Mouse (Mus musculus): Measurements from ENCODE around the gene C1s1.
"Not testable (repeated sequence)": the region's sequence is repeated elsewhere in the genome, so short reads cannot be mapped to it uniquely, and the experiment has no call there.

Gene C1s1

DNA sequence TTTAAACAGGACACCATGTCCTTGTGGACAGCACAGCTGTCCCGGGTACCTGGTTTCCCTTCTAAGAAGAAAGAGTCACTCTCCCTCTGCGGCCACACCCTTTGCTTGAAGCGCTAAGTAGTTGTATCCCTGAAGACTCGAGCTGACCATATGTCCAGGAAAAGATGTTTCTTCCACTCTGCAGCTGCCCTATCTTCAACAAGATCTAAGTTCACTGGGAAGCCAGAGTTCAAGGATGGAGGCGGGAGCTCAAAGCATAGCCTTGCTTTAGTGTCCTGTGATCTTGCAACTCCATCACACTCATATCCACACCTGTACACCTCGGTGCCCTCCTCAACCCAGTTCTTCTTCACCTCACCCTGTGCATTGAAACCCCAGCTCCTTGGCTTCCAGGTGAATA lies 30.2 kb downstream of the C1s1 start:
- DNase-seq: no peak

DNA sequence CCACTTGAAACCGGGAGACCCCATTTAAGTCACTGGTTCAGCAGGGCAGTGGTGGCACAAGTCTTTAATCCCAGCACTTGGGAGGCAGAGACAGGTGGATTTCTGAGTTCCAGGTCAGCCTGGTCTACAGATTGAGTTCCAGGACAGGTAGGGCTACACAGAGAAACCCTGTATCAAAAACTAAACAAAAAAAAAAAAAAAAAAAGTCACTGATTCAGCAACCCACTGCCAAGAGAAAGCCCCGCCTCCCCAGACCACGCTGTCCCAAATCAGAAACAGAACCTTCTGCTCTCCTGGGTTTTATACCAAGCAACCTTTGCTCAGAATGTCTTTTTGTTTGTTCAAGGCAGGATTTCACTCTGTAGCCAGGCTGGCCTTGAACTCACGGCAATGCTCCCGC lies 33.0 kb downstream of the C1s1 start:
- DNase-seq: not testable (repeated sequence)

DNA sequence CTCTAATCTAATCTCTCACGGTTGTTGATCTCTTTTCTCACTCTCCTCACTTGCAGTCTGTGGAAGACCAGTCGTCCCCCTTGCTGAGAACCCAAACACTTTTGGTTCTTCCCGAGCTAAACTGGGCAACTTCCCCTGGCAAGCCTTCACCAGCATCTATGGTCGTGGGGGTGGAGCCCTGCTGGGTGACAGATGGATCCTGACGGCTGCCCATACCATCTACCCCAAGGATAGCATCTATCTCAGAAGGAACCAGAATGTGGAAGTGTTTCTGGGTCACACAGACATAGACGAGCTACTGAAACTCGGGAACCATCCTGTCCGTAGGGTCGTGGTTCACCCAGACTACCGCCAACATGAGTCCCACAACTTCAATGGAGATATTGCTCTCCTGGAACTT lies 33.9 kb downstream of the C1s1 start:
- DNase-seq: no peak

DNA sequence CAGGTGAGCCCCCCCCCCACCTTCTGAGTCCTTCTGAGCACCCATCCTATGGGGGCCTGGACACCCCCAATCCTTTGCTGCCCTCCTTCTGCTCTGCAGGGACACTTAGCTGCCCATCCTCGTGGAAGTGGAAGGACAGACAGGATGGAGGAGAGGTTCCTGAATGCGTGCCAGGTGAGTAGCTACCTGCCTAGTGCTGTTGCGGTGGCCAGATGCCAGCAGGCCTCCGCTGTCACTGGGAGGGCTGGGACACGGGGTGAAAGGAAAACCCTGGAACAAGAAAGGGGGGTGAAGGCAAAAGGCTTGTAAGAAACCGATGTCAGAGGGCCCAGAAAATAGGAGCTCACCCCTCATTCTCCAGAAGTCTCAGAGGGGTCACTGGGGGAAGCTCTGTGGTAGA lies 35.2 kb downstream of the C1s1 start:
- DNase-seq: no peak

DNA sequence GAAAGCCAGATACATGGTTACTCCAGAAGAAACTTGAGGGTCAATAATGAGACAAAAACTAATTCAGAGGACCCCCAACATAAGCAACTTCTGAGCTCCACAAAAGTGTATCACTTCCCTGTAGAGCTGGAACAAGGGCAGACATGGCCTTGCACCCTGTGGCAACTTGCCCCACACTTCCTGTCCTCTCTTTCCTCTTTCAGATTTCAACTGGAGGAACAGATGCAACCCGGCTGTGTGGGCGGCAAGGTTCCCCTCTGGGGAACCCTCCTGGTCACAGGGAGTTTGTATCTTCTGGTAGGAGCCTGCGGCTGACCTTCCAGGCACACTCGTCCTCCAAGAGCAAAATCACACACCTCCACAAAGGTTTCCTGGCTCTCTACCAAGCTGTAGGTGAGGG lies 37.1 kb downstream of the C1s1 start:
- no peak for DNase-seq

DNA sequence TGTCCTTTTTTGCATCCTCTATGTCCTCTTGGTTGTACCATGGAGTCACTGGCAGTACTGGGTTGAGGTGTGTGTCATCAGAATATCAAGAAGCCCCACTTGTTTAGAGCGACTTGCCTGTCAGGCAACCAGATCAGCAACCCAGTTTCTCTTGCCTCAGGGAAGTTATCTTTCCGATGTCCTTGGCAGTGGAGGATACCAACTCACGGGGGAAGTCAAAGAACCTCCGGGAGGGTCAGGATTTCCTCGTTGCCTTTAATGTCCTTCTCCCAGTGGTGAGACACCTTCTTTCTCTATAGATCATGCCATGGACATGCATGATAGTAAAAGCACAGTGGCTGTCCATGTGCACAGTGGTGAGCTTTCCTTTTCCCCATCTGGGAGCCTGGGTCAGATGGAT lies 40.1 kb downstream of the C1s1 start:
- DNase-seq: no peak

DNA sequence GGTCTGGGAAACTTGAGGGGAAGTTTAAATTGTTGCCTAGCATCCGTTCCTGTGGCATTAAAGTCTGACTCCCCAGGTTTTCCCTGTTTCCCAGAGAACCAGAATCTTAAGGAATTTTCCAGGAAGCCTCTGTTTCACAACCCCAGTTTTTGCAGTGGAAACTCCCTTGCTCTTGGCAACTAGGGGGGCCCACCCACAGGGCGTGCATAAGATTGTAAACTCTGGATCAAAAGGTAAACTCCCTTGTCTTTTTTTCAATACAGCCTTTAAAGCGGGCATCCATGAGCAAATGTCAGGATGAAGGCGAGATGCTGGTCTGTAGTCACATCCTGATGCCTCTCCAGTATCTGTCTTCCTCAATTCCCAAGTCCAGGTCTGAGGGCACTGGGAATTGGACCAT lies 40.7 kb downstream of the C1s1 start:
- no peak for DNase-seq

DNA sequence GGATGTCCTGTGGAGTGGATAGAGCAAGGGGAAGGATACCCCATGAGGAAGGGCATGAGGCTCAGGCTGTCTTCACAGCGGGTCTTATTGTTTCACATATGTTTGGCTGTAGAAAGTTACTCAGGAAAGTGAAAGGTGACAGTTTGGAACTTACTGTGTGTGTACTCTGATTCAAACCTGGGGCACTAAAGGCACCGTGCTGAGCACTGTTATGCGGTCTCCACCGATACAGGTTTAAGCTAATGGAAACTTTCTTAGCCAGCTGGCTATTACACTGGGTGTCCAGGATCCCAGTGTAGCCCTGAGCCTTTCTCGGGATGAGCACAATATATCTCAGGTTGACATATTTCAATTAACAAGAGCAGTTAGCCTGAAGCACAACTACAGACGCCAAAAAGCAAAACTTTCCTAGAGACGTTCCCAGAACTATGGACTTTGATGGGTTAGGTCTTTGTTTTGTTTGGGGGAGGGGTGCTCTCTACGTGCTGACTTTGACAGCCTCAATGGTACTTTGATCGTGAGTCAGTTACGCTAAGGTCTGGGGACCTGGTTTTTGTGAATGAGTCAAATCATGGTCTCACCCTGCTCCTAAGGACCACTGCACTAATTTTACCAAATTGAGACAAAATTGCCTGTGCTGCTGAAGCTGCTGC lies 42.1 kb downstream of the C1s1 start:
- DNase-seq: no peak

DNA sequence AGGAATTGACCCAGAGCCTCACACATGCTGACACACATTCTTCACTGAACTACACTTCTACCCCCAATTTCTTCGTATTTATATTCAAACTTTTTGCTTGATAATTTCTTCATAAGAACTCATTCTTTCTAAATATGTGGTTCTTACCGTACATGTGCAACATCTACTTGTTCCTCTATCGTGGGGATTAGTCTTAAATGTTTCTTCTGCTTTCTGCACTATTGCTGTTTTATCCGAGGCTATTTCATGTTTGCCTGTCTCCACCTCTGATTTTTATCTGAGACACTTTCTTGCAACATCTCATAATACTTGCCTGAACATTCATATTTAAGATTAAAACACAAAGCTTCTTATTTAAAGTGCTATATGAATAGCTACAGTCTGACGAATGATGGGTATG lies 46.1 kb downstream of the C1s1 start:
- no peak for DNase-seq

DNA sequence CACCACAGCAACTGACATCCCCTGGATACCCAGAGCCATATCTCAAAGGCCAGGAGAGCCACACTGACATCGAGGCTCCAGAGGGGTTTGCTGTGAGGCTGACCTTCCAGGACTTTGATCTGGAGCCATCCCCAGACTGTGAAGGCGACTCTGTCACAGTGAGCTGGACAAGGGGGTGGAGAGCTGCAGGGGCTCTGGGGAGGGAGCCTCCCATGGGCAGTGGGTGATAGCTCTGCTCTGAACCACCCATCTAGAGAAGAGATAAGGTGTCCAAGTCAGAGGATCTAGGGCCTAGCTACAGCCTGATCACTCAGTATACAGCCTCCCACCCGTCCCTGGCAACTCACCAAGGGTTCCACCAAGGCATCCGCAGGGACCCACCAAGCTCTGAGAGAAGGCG lies 48.3 kb downstream of the C1s1 start:
- DNase-seq: peak; percentile 47 to 58

DNA sequence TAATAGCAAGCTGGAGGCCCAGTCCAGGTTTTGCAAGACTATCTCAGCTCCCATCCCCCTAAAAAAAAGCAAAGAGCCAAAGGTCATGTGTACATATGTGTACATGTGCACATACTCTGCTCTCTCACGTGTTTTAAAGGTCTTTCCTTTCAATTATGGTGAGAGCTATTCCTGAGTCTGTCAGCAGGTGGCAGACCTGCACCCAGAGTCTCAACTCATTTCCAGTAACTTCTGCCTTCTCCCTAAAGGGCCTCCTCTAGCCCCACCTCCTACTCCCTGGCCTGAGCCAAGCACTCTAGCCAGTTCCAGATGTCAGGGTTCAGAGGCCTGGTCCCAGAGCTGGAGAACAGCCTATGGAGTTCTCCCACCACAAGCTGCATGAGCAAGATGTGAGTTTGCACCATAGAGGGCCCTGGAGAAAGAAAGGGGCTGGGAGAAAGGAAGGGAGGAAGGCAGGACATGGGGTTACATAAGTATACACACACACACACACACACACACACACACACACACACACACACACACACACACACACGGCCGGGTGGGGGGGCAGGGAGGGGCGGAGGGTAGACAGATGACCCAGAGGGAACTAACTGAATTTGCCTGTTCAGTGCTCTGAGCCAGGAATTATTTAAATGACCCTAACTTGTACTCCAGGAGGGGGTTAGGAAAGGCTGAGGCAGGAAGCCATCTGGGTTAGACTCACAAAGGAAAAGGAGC lies 49.2 kb downstream of the C1s1 start, which contains the start of gene C1rl:
C1rl (plus strand) TSS at position 272 of the 720 bp plus-strand sequence.
- DNase-seq: peak; percentile 85 to 89

DNA sequence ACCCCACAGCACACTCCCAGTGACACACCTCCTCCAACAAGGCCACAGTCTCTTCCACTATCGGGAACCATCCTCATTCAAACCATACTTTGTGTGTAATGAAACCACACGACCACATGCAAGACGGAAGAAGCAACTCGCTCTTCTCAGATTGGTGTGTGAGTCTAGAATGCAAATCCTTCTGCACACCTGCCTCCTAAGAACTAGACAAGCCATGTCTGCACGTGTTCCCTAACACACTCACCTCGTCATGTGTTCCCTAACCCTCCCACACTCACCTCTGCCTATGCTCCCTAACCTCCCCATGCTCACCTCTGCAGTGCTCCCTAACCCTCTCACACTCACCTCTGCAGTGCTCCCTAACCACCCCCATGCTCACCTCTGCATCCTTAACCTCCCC lies 50.7 kb downstream of the C1s1 start:
- DNase-seq: no peak

DNA sequence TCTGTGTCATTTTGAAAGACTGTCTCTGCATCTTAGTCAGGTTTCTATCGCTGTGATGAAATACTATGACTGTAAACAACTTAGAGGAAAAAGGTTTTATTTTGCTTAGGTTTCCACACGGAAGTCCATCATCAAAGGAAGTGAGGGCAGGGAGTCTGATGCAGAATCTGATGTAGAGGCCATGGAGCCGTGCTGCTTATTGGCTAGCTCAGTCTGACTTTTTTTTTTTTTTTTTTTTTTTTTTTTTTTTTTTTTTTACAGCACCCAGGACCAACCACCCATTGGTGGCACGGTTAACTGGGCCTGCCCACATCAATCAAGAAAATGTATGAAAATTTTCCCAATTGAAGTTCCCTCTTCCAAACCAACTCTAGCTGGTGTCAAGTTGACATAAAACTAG lies 53.2 kb downstream of the C1s1 start:
- DNase-seq: no peak

DNA sequence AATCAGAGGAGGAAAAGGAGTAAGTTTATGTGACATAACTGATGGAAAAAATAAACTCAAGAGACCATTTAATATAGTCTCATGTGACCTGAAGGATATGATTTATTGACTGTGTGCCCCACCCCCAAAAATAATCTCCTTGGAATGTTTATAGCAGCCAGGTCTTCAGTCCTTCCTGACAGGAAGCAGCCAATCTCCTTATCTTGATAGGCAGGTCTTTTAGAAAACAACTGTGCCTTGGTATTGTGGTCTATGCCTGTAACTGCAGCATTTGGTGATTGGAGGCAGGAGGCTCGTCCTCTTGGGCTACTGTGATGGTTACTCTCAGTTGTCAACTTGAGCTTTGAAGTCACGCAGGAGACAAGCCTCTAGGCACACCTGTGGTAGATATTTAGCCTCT lies 54.6 kb downstream of the C1s1 start:
- DNase-seq: no peak

DNA sequence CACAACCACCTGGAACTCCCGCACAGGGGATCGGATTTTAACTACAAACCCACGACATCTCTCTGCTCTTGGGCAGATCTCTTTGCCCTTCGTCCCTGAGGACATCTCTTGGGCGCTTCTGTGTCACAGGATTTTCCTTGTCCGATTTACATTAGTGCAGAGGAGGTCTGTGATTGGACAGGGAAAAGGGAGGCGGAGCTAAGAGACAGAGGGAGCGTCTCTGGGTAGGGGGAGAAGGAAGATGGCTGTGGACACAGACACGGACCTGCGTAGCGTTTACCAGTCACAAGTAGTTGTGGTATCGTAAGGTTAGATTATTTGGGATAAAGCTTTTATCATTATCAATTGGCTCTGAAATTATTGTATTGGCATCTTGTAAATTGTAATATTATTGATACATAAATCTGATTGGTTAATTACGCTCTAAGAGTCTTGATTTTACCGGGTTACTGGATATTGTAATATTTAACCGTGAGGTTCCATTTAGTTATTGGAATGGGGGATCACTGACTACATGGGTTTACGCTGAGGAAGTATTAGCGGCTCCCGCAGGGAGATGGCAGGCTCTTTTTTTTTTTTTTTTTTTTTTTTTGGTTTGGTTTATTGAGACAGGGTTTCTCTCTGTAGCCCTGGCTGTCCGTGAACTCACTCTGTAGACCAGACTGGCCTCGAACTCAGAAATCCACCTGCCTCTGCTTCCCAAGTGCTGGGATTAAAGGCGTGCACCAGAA lies 56.6 kb downstream of the C1s1 start:
- peak in 1 of 2 experiments; percentile 24 for DNase-seq

DNA sequence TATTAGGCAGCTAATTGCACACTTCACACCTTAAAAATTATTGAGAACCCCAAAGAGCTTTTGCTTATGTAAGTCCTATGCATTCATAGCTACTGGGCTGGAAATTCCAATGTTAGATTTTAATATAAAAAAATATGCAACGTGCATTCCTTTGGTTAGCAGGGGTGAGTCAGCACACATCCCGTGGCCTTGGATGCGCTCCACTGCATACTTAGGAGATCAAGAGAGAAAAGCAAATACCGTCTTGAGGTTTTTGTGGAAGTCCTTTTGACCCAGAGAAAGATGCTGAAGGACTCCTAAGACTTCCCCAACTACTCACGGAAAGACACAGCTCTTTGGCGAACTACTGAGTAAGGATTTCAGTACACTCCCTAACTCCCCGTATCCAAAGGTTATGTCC lies 57.3 kb downstream of the C1s1 start:
- peak; percentile 18 to 36 for DNase-seq

DNA sequence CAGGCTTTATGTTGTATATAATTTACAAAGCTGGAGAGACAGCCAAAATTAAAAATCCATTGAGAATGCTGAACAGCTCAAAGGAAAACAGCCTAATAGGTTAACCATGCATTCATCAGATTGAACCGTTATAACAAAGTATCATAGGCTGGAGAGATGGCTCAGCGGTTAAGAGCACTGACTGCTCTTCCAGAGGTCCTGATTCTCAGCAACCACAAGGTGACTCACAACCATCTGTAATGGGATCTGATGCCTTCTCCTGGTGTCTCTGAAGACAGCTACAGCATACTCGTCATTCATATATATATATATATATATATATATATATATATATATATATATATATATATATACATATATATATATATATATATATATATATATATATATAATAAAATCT lies 58.3 kb downstream of the C1s1 start:
- DNase-seq: not testable (repeated sequence)

DNA sequence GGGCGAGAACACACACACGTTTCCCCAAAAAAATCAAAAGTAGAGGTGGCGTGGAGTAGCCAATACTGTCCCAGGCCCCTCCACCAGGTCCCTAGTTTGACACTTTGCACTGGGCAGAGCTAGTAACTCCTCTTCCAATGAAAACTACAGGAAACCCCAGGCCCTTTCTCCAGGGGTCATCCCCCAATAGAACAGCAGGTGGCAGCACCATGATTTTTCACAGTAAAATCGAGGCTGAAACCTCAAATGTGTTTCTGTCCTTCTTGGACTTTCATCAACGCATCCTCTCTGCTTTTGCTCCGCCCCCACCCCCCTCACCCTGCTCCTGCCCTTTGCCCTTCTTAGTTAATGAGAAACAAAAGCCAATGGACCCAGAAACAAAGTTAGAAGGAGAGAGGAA lies 60.6 kb downstream of the C1s1 start:
- DNase-seq: peak; percentile 84 to 88

Measured in kidney, postnatal 4 days (tissue).